Mouse (Mus musculus) spleen, postnatal 14 days (tissue): ENCODE results near the gene Dnajc9.

Experiments
- DNase-seq, 2 experiments: peaks; one replicate each; pipeline ENCODE4 v3.0.0; 2021 to 2022; ENCODE audit warnings: low spot score in 2 of 2

Gene Dnajc9

DNA sequence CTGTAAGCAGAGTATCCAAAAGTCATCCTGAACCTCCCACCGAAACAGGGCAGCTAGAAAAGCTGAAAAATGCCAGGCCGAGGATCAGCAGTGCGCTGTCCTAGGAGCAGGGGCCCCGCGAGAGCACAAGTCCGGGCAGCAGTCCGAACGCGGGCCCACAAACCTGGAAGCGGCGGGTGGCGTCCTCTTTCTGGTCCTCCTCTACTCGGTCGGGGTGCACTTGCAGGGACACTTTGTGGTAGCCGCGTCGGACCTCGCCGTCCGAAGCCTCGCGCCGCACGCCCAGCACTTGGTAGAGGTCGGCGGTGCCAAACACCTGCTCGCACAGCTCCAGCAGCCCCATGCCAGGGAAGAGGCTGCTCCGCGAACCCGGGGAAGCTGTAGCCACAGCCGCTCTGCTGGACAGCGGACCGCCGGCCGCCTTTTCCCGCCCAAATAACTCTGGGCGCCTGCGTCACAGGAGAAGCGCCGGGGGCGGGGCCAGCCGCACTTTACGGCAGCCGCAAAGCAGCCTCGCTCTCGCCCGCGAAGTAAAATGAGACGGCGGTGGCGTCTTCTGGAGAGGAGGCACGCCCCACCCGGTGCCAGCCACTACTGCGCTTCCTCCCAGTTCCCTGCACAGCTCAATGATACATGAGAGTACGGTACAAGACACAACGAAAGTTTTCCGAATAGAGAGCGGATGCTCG lies at the start of gene Dnajc9:
Gene Dnajc9 (minus strand): TSS at position 470 of the 689 bp plus-strand sequence.
- peak; percentile 93 to 95 for DNase-seq

DNA sequence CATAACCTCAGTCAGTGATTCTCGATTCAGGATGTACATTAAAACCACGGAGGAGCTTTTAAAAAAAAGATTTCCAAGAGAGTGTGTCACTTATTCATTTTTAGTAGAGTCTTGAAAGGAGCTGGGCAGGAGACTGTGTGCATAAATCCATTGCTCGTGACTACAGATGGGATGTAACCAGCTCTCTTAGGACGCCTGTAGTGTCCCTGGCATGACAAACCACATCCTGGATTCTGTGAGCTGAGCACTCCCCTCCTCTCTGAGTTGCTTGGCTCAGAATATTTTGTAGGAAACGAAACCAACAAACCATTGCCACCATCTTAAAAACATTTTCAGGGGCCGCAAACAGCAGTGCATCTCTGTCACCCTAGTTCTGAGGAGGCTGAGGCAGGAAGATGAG lies 48.3 kb upstream of the Dnajc9 start:
- no peak for DNase-seq

DNA sequence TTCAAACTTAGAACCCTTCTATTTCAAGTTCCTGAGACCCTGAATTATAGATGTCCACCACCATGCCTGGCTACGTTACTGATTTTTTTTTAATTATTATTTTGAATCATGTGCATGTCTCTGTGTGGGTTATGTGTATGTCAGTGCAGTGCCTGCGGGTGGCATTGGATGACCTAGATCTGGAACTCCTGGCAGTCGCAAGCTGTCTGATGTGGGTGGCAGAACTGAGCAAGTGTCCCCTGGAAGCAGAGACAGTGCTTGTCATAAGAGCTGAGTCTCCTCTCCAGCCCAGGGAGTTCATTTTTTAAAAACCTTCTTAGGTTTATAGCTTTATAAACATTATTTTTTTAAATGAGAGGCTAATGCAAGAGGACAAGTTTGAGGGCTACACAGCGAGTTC lies 43.7 kb upstream of the Dnajc9 start:
- DNase-seq: no peak

DNA sequence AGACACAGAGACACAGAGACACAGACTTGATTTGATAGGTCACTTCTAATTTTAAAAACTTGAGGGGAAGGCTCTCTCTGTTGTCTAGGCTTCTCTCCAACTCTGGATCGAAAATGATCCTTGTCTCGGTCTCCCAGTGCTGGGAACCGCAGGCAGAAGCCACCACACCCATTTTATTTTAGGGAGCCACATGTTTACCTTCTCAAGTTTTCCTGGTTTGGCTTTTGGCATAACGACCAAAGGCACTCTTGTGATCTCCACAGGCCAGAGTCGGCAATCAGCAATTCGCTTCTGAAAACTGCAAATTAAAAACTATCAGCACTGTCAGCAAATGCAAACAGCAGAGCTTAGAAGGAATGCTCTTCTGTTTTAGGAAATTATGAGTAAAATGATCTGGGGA lies 43.0 kb upstream of the Dnajc9 start:
- DNase-seq: no peak

DNA sequence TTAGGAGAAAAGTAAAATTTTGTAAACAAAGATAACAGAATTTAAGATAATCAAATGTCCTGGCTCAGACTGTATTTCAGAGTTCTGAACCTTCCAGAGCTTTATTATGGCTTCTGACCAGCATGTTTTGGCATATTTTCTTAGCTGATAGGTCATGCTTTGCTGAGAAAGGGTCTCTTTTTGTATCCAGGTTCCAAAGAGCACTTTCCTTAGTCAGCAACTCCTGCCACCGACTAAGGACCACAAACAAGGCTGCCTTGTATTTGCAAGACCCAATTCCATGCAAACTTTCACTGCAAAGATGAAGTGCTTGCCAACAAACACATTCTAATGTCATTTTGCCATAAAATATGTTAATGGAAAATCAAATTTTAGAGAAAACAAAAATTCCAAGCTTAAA lies 41.1 kb upstream of the Dnajc9 start:
- DNase-seq: no peak

DNA sequence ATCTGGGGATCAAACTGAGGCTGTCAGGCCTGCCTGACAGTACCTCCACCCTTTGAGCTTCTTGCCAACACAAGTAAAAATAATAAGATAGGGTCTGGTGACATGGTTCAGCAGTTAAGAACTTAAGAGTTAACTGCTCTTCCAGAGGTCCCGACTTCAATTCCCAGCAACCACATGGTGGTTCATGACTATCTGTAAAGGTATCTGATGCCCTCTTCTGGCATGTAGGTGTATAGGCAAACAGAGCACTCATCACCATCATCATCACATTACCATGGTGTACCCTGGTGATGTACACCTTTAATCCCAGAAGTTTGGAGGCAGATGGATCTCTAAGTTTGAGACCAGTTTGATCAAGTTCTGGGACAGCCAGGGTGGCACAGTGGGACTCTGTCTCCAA lies 39.9 kb upstream of the Dnajc9 start:
- no peak for DNase-seq

DNA sequence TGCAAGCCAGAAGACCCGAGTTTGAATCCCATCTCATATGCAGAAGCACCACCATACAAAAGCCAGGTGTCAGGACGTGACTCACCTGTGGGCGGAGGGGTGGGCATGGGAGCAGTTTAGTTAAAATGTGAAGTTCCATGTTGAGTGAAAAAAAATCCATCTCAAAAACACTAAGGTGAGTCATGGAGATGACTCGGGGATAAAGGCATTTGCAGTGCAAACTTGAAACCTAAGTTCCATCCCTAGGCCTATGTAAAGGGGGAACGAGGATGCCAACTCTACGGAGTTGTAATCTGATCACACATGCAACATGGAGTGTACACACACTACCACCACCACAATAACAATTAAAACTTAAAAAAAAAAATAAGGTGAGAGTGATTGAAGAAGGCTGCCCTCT lies 34.3 kb upstream of the Dnajc9 start:
- DNase-seq: no peak

DNA sequence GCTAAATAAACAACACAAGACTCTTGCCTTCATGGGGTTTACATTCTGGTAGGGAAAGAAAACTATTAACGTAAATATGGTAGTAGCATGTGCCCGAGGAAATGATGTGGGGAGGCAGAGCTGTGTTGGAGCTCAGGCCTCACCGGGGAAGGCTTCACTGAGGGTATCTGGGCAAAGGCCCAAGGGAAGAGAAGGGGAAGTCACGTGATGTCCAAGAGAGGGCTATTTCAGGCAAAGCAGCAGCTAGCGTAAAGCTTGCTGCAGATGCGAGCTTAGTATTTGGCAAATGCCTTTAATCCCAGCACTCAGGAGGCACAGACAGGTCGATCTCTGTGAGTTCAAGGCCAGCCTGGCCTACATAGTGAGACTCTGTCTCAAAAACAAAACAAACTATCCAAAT lies 33.5 kb upstream of the Dnajc9 start:
- DNase-seq: no peak

DNA sequence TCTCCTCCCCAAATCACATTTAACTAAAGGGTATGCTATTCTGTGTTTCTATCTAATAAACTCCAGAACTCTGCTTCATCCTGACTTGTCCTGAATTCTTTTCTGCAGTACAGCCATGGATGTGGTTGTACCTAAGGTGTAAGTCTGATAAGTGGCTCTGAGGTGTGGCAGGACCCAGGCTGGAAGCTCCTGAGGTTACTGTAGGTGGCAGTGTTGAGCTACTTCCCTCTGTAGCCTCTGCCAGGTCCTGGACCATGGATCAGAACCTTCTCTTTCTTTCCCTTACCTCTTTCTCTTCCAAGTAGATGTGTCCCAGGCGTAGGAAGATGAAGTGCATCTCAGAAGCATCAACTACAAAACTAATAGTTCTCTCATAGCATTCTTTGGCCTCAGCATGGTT lies 11.4 kb upstream of the Dnajc9 start:
- DNase-seq: no peak

DNA sequence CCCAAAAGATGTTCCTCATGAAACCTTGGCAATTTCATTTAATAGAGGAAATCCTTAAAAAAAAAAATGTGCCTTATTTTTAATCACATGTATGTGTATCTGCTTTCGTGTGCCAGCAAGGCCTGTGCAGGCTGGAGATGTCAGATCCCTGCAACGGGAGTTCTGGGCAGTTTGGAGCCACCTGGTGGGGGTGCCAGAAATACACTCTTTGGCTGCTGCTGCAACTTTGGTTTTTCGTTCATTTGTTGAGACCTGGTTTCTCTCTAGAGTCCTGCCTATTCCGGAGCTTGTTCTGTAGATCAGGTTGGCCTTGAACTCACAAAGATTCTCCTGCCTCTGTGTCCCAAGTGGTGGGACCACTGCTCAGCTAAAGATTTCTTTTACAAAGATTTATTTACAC lies 10.2 kb upstream of the Dnajc9 start:
- peak in 1 of 2 experiments; percentile 40 for DNase-seq

DNA sequence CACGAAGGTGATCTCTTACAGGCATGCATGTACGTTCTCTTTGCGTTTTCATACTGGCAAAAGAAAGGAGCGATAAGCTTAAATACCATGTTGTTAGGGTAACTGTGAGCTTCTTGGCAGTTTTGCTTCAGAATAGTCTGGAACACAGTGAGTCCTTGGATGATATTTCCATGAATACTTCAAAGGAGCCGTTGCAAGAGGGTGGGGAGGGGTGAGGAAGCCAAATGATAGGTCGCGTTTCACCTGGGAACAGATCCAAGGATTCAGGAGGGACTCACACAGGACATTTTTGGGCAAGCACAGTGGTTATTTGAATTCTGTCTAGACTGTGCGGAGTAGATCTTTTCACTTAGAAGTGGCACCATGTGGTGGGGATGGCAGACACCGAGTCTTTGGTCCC lies 8.5 kb upstream of the Dnajc9 start:
- DNase-seq: no peak

DNA sequence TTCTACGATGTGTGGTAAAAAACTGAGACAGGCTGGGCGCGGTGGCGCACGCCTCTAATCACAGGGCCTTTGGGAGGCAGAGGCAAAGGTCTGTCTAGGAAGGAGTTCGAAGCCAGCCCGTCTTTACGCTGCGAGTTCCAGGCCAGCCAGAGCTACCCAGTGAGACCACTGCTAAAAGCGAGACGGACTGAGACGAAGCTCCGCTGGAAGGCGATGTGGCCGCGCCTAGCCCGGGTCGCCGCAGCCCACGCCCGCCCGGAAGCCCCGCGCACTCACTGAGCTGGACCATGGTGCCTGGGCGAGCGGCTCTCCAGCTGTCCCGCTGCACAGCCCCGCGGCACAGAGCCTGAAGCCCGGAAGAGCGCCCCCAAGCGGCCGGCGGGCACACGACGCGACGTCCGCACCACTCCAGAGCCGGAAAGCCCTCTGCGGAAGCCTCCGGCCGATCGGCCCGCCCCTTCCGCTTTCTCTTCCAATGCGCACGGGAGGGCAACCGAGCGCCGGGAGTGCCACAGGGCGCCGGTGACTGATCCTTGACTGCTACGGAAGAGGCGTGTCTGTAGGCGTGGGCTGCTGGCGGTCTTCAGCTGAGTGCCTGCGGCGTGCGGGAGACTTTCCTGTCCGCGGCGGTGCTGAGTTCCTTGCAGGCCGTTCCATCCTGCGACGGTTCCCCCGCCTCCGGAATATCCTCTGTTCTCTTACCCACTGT lies 4.6 kb upstream of the Dnajc9 start, which contains the start of gene Mrps16:
Gene Mrps16 (minus strand): TSS at position 430 of the 709 bp plus-strand sequence.
- DNase-seq: peak; percentile 88 to 89

DNA sequence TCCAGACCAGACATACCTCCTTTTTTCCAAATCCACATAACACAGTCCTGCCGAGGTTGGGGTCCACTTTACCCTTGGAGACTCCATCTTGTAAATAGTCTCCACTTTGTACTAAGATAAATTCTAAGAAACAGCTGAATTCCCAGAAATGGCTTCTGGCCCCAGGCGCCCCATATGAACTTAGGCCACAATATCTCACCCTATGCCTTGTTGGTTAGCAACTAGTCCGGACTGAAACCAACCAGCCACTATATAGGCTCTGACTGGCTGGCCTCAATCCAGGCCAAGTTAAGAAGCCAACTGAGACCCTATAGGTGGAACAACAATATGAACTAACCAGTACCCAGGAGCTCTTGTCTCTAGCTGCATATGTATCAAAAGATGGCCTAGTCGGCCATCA lies 3.6 kb upstream of the Dnajc9 start:
- DNase-seq: no peak

DNA sequence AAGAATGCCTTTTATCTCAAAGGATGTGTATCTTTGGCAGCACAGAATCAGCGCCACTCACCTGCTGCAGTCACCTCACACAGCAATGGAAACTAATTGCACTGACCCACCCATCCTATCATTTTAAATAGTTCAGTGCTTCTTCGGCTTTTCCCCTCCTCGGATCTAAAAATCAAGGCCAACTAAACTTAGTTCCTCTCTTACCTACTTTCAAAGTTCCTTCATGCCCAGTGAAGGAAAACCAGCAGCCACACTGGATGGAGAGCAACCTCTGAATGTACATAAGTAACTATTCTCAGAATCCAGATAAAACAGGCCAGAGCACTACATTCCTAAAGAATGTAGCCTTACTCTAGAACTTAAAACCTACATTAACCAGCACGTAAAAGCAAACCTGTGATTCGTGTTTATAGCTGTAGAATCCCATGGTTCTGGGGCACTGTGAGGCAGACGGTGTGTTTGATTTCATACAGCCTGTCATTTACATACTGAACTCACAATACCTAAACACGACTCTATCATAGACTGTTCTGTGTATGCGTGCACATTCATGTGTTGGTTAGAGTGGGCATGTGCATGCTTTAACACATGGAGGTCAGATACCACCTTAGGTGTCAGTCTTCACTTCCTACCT lies 853 bp upstream of the Dnajc9 start:
- DNase-seq: no peak

DNA sequence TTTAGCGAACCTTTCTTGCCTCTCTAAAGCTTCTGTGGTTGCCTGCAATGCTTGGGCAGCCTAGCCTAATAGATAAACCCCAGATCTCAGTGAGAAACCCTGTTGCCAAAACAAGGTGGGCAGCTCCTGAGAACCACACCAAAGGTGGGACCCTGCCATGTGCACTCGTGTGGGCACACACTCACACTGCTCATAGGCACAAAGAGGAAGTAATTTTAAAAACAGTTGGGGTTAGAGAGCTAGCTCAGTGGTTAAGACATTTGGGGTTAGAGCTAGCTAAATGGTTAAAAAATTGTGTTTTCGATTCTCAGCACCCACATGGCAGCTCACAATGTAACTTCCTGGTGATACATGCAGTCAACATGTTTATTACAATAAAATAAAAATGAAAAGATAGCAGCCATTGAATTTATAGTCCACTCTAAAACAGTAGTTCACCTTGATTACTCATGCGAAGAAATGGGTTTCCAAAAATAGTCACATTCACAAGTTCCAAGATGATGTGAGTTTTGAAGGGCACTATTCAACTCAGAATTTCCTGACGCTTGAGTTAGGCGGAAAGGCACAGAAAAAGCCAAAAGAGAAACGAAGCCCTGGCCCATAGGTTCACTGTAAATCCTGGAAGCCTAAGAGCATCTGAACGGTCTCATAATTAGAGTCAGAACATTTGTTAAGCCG lies 8.8 kb downstream of the Dnajc9 start:
- peak in 1 of 2 experiments; percentile 28 for DNase-seq

DNA sequence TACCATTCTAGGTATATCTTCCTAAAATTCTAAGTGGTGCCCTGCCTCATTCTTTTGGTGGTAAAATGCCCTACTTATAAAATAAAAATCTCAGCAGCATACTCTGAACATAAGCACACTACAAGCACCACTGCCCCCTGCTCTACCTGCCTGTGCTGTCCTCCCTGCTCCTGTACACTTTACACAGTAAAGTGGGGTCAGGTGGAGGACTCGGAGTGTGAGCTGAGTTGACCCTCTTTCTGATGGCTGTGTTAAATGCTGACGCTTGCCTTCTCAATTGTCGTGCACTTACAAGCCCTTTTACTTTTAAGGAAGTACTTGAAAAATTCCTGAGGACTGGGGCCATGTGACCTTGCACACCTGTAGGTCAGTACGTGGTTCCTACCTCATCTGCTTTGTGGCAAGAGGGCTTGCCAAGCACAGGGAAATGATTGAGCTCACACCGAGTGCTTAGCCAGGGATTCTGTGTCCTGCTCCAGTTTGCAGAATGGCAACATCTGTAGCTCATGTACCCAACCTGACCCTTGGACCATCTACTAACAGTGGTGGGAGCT lies 9.5 kb downstream of the Dnajc9 start:
- no peak for DNase-seq

DNA sequence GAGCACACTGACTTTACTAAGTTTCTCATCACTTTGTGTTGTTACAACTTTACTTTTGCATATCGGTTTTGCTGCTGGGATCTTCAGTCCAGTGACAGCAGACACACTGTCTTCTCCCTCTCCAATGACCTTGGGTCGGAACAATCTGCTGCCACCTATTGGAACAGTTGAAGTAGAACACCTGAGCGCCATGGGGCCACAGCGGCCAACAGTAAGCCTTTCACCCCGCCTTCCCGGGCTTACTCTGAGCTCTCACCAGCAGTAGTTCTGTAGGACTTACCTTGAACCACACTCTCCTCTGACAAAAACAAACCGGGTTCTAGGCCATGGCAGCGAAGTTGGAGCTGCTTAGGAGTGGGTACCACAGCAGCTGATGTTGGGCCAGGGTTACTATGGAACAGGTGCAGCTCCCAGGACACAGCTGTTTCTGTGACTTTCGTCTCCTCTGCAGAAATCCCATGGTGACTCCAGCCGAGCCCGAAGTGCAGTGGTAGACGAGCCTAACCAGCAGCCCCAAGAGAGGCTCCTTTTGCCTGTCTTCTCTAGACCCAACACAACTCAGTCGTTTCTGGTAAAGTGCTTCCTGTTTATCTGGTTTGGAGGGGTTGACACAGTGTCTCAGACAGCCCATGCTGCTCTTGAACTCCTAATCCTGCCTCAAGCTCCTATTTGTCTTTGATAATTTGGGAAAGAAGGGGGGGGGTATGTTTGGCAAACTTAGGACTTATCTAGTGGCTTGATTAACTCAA lies 10.2 kb downstream of the Dnajc9 start:
- DNase-seq: peak; percentile 40 to 64

DNA sequence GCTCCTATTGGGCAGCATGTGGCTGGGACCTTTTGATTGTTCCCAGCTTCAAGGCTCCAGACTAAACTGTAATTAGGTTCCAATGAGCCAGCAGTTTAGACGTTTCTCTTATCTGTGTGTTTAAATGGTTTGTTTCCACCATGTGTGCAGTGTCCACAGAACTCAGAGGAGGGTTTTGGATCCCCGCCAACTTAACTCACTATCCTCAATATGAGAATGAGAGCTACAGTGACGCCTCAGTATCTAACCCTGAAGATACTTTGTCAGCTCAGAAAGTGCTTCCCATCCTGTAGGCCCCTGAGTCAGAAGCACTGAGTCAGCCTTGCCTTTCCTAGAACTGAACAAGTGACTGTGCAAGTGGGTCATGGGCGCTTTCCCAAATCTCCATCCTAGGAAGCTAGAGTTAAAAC lies 11.6 kb downstream of the Dnajc9 start:
- no peak for DNase-seq

DNA sequence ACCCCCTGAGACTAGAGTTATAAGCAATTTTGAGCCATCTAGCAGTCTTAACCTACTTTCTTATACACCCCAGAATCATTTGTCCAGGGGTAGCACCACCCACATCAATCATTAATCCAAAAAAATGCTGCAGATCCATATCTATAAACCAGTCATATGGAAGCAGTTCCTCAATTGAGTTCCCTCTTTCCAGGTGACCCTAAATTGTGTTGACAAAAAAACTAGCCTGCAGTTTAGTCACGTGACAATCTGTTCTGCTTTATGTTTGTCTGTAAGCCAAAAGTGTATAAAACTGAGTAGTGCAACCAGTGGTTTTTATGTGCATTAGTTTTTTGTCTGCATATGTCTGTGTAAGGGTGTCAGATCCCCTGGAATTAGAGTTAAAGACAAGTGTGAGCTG lies 16.9 kb downstream of the Dnajc9 start:
- no peak for DNase-seq

DNA sequence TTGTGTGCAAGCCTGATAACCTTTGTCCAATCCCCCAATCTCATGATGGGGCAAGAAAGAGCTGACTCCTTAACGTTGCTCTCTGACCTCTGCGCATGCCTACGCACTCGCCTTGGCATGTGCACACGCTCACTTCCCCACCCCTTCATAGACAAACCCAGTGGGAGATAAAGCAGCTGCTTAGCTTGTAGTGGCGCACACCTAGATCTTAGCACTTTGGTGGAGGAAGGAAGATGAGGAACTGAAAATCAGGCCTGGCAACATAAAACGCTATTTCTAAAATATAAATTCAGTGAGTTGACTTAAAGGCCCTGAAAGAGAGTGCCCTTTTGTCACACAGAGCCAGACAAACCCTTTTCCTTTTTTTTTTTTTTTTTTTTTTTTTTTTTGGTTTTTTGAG lies 17.9 kb downstream of the Dnajc9 start:
- no peak for DNase-seq

DNA sequence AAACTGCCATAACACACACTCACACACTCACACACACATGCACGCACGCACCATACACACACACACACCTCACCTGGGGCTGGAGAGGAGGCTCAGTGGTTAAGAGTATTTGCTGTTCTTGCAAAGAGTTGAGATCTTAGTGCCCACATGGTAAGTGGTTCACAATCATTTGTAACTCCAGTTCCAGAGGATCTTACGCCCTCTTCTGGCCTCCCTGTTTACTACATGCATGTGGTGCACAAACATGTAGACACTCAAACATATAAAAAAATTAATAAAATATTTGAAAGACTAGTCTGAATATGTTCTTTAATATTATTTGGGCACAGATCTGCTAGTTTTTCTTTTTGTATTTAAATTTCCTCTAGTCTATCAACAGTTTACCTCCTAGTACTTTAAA lies 20.4 kb downstream of the Dnajc9 start:
- DNase-seq: no peak
